Mouse (Mus musculus): ENCODE measurements around the gene Nudt3. TPM values are rescaled to one million over a fixed set of nuclear protein-coding genes. Genes with fewer than 3 reads are reported as not detected.

The Nudt3 gene
- total and polyA plus RNA-seq, 3 experiments: 54.4 to 69.2 (median 58.3) TPM

- no peaks in the 10 kb centered on the region for H3K36me3 ChIP-seq (replicated peaks in 1 of 2; ENCODE audit: control insufficient read depth in 1 of 2, insufficient read depth in 1 of 2, low read length in 1 of 2)
- no peak overlapping the region for H3K4me3 ChIP-seq (replicated peaks in 1 of 3; ENCODE audit: low read depth in 2 of 3, low read length in 2 of 3, poor library complexity in 1 of 3)
- H3K4me1 ChIP-seq (ENCODE audit: control insufficient read depth in 1 of 2, insufficient read depth in 2 of 2): peaks cover 0 to 12% of the 10 kb centered on the region in 2 experiments; a peak in 3 of 4 replicates
- H3K27ac ChIP-seq (ENCODE audit: insufficient read depth, low read depth): no peak overlapping the region
- no peak overlapping the region for H3K9ac ChIP-seq (ENCODE audit: insufficient read depth, low read depth)
- H3K9me3 ChIP-seq (replicated peaks; ENCODE audit: low read length): no peaks in the 10 kb centered on the region
- H3K4me2 ChIP-seq (ENCODE audit: insufficient read depth, low read depth, poor library complexity, severe bottlenecking): no peak overlapping the region
- dilution Hi-C loops (cut with MboI; ENCODE audit: extremely low pct_ligation_motif_present, extremely low pct_unique_long_range_greater_than_20kb, low sequenced_read_pairs) (no loop called here), in situ Hi-C loops (cut with MboI; ENCODE audit: low pct_ligation_motif_present, low pct_unique_long_range_greater_than_20kb, low sequenced_read_pairs) (loop anchor here (10.0 kb wide), 1 partner anchor 533 kb away; no protein-coding TSS in a partner anchor)
- no peaks in the 10 kb centered on the region for H3K79me2 ChIP-seq (replicated peaks; ENCODE audit: control insufficient read depth, extremely low read depth, insufficient read depth, poor library complexity, severe bottlenecking)
- TF ChIP-seq BHLHE40 (IDR thresholded peaks at IDR 0.05; ENCODE audit: low read depth, low read length) (no peak), NRF1 (IDR thresholded peaks at IDR 0.05; ENCODE audit: low read depth, low read length) (no peak), MYC (IDR thresholded peaks at IDR 0.05; ENCODE audit: low read depth, low read length) (no peak), SMC3 (IDR thresholded peaks at IDR 0.05; ENCODE audit: low read depth, low read length) (no peak), POLR2AphosphoS2 (IDR thresholded peaks at IDR 0.05; ENCODE audit: low read depth, low read length) (no peak), KAT2A (IDR thresholded peaks at IDR 0.05; ENCODE audit: insufficient replicate concordance, low read length) (no peak), CTCF (conservative IDR thresholded peaks at IDR 0.05 in 1 of 2, IDR thresholded peaks at IDR 0.05 in 1 of 2; ENCODE audit: low read depth in 2 of 2, low read length in 2 of 2) (no peak), CHD2 (IDR thresholded peaks at IDR 0.05; ENCODE audit: low read length) (no peak), ELF1 (IDR thresholded peaks at IDR 0.05; ENCODE audit: low read depth, low read length) (no peak), MAFK (IDR thresholded peaks at IDR 0.05; ENCODE audit: insufficient replicate concordance, low read length) (no peak), MAX (IDR thresholded peaks at IDR 0.05; ENCODE audit: low read length) (no peak), TCF12 (IDR thresholded peaks at IDR 0.05; ENCODE audit: low read depth, low read length) (no peak), CHD1 (IDR thresholded peaks at IDR 0.05; ENCODE audit: low read depth, low read length) (no peak), POLR2A (IDR thresholded peaks at IDR 0.05; ENCODE audit: low read depth, low read length) (no peak), USF2 (conservative IDR thresholded peaks at IDR 0.05; ENCODE audit: low read depth, low read length) (no peak), MAZ (IDR thresholded peaks at IDR 0.05; ENCODE audit: low read depth, low read length) (no peak), ETS1 (conservative IDR thresholded peaks at IDR 0.05; ENCODE audit: low read depth, low read length) (no peak), JUND (conservative IDR thresholded peaks at IDR 0.05; ENCODE audit: low read depth, low read length) (no peak), SIN3A (IDR thresholded peaks at IDR 0.05; ENCODE audit: low read length) (no peak)
- H3K27me3 ChIP-seq (replicated peaks): peaks cover 14% of the 10 kb centered on the region
- DNase-seq (ENCODE audit: extremely low read depth): no peak
These were observed 81.3 kb downstream of the Nudt3 start for GRCm38 (mm10) chr17:27541984-27542383.

- H3K4me1 ChIP-seq (ENCODE audit: control insufficient read depth in 1 of 2, insufficient read depth in 2 of 2): peaks cover 0 to 5% of the 10 kb centered on the region in 2 experiments; a peak in 2 of 4 replicates
- H3K9ac ChIP-seq (ENCODE audit: insufficient read depth, low read depth): no peak overlapping the region
- dilution Hi-C loops (cut with MboI; ENCODE audit: extremely low pct_ligation_motif_present, extremely low pct_unique_long_range_greater_than_20kb, low sequenced_read_pairs): no loop called here
- H3K27me3 ChIP-seq (replicated peaks): peaks cover 18% of the 10 kb centered on the region
- in situ Hi-C loops (cut with MboI; ENCODE audit: low pct_ligation_motif_present, low pct_unique_long_range_greater_than_20kb, low sequenced_read_pairs): loop anchor here (10.0 kb wide), 1 partner anchor 534 kb away; no protein-coding TSS in a partner anchor
- TF ChIP-seq CTCF (conservative IDR thresholded peaks at IDR 0.05 in 1 of 2, IDR thresholded peaks at IDR 0.05 in 1 of 2; ENCODE audit: low read depth in 2 of 2, low read length in 2 of 2): no peak
- TF ChIP-seq MAFK (IDR thresholded peaks at IDR 0.05; ENCODE audit: insufficient replicate concordance, low read length): no peak
- no peak for TF ChIP-seq JUND (conservative IDR thresholded peaks at IDR 0.05; ENCODE audit: low read depth, low read length)
- TF ChIP-seq HCFC1 (IDR thresholded peaks at IDR 0.05; ENCODE audit: low read depth, low read length): peak; percentile 73
- TF ChIP-seq ELF1 (IDR thresholded peaks at IDR 0.05; ENCODE audit: low read depth, low read length): no peak
- no peak overlapping the region for H3K27ac ChIP-seq (ENCODE audit: insufficient read depth, low read depth)
- no peak for DNase-seq (ENCODE audit: extremely low read depth)
- no peaks in the 10 kb centered on the region for H3K79me2 ChIP-seq (replicated peaks; ENCODE audit: control insufficient read depth, extremely low read depth, insufficient read depth, poor library complexity, severe bottlenecking)
- no peaks in the 10 kb centered on the region for H3K9me3 ChIP-seq (replicated peaks; ENCODE audit: low read length)
- H3K4me3 ChIP-seq (replicated peaks in 1 of 3; ENCODE audit: low read depth in 2 of 3, low read length in 2 of 3, poor library complexity in 1 of 3): no peak overlapping the region
- H3K4me2 ChIP-seq (ENCODE audit: insufficient read depth, low read depth, poor library complexity, severe bottlenecking): no peak overlapping the region
- no peaks in the 10 kb centered on the region for H3K36me3 ChIP-seq (replicated peaks in 1 of 2; ENCODE audit: control insufficient read depth in 1 of 2, insufficient read depth in 1 of 2, low read length in 1 of 2)
These were observed 82.0 kb downstream of the Nudt3 start for GRCm38 (mm10) chr17:27541261-27541660.
